Mouse (Mus musculus) liver, postnatal 0 days (tissue): ENCODE measurements at regions not wholly inside any gene's neighbourhood (a gene's known extent, or its start where the extent isn't known, plus 50 kb on each side); places are given as distances from the start of the nearest gene placed in this dataset.

Experiments used
- CTCF ChIP-seq: sonication (generic); IDR thresholded peaks from 2 replicates; pipeline ENCODE4 v1.5.1; 2016; ENCODE audit warnings: antibody characterized with exemption, low read depth
- EP300 ChIP-seq: IDR thresholded peaks from 2 replicates; pipeline ENCODE4 v1.6.1; 2016; ENCODE audit warnings: antibody characterized with exemption, low read depth, mild to moderate bottlenecking

DNA sequence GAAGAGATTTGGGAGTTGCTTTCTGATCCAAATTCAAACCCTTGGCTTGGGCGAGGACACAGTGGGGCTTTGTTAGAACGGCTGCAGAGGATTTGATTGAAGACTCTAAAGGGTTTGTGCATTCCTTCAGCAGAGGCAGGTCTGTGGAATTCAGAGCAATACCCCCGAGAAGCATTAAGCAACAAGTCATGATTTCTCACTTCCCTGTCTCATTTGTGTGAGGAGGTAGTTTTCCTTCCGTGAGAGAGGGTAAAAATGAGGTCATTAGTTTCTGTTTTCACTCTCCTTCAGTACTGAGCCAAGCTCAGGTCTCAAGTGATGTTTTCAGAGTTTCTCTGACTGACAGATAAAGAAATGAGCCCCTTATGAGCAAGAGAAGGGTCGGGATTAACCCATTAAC is 526.9 kb upstream of the Ccdc54 start:
- TF ChIP-seq EP300 (no peak), CTCF (no peak)
